Mouse (Mus musculus) heart, adult 2 months (tissue): ENCODE results near the gene Fars2.

Experiments used
- CTCF ChIP-seq: fragments of 200-600 bp; IDR thresholded peaks from 2 replicates; pipeline ENCODE4 v1.8.1; 2022; ENCODE audit warnings: antibody characterized with exemption, mild to moderate bottlenecking, moderate library complexity
- EP300 ChIP-seq: fragments of 200-500 bp; IDR thresholded peaks from 2 replicates; pipeline ENCODE4 v1.6.1; 2011; ENCODE audit warnings: low read depth, low read length, control low read depth; ENCODE audit not compliant: insufficient read depth
- POLR2A ChIP-seq: fragments of 200-500 bp; IDR thresholded peaks from 2 replicates; pipeline ENCODE4 v1.6.1; 2011; ENCODE audit warnings: mild to moderate bottlenecking, low read depth, low read length, control low read depth; ENCODE audit not compliant: insufficient read depth

DNA sequence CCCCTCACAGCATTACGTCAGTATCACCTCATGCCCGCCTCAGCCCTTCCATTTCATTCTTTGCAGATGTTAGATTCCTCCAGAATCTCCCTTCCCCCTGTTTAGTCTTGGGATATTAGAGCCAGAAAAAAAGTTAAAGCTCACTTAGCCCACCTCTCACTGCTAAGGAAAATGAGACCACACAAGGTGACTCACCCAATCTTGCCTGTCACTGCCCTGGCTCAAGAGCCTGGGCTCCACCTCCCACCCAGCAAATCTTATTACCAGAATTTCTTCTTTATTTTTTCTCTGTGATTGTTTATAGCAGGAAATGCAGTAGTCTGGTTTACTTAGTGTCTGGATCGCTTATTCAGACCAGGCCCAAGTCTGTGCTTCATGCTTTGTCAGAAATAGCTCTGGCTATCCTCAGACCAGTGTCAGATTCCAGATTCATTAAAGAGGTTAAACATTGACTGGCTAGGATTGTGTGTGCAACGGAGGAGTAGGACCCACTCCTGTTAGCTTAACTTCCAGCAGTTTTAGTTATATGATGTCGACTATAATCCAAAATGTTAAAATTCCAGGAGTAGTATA lies 412.3 kb downstream of the Fars2 start:
- no peak for TF ChIP-seq EP300
- no peak for TF ChIP-seq CTCF
- TF ChIP-seq POLR2A = no peak
